Mouse (Mus musculus): Measurements from ENCODE around the gene Lpar2.
A peak's percentile ranks its signal among the peaks of the same experiment; 100 is the strongest.

- TF ChIP-seq CTCF (IDR thresholded peaks at IDR 0.05; ENCODE audit: low read depth) = peak; percentile 90
- TF ChIP-seq EP300 (IDR thresholded peaks at IDR 0.05; ENCODE audit: low read depth) = no peak
Measured at GRCm38 (mm10) chr8:69849899-69850298, 27.7 kb downstream of the Lpar2 start.

All from liver, embryonic 14.5 days (tissue).